ENCODE assay signal across 22 mouse cellular contexts in genomic region chr2:125665909-125666308, GRCm38 (mm10). TPM values are rescaled to one million over a fixed set of nuclear protein-coding genes. Genes with fewer than 3 reads are reported as not detected.
A peak's percentile ranks its signal among the peaks of the same experiment; 100 is the strongest.
DNase-seq lines count a peak whose midpoint lies in the region; ATAC-seq and TF ChIP-seq lines count a peak whose summit lies in the region.
"Had no signal": no experiment of that assay in that cellular context is flagged by ENCODE, and none has a peak within 500 bp of the region (broad histone marks: within the 10 kb centered on the region; RNA-seq: fewer than 3 reads in every experiment).

No protein-coding gene starts in this region.

- peak; percentile 61 for DNase-seq in liver
- no peak for DNase-seq in frontal cortex, postnatal 36 days (ENCODE audit: low spot score in 2 of 2)
- DNase-seq in layer of hippocampus, adult 18-20 months (ENCODE audit: low spot score in 2 of 2): no peak
- no peak for DNase-seq in cerebellum, adult 2 months
- DNase-seq: adrenal gland, adult 2 months; cerebellum, adult 18-20 months; cerebellum, postnatal 25 days; gastrocnemius, postnatal 10 days; heart, postnatal 4 days; kidney, postnatal 25 days; lung, embryonic 14.5 days; thymus, postnatal 25 days had no signal

- no peak for TF ChIP-seq CTCF in intestine, postnatal 0 days (IDR thresholded peaks at IDR 0.05; ENCODE audit: low read depth)
- no peak for TF ChIP-seq CTCF in cerebellum, adult 2 months (IDR thresholded peaks at IDR 0.05; ENCODE audit: borderline replicate concordance, insufficient read depth, low read depth, low read length)

- no peak overlapping the region for H3K27ac ChIP-seq in intestine, embryonic 15.5 days
- no peak overlapping the region for H3K27ac ChIP-seq in intestine, postnatal 0 days (ENCODE audit: low read depth, low read length)
- peak overlapping the region; percentile 73 for H3K27ac ChIP-seq in liver, embryonic 16.5 days (ENCODE audit: low read length)
- H3K27ac ChIP-seq in cerebellum, adult 2 months (ENCODE audit: insufficient read depth, low read length): no peak overlapping the region
- H3K27ac ChIP-seq: embryonic facial prominence, embryonic 13.5 days; hindbrain, embryonic 14.5 days; limb, embryonic 12.5 days; neural tube, embryonic 15.5 days had no signal

- peak; percentile 34; the same call in 1 of the 2 replicates for ATAC-seq in intestine, embryonic 15.5 days
- ATAC-seq in intestine, postnatal 0 days: no peak
- peak; percentile 90 for ATAC-seq in liver, embryonic 16.5 days (ENCODE audit: low read depth)
- ATAC-seq: forebrain, embryonic 14.5 days; midbrain, embryonic 16.5 days; Patski had no signal

- 79% methylated on average over 4 of the region's 4 CpGs for WGBS in intestine, embryonic 15.5 days
- WGBS in intestine, postnatal 0 days: 65% methylated on average over 4 of the region's 4 CpGs
- 31% methylated on average over 4 of the region's 4 CpGs for WGBS in liver, embryonic 16.5 days (ENCODE audit: insufficient replicate concordance)
- 89% methylated on average over 4 of the region's 4 CpGs for WGBS in cerebellum, adult 2 months

- H3K4me3 ChIP-seq in intestine, embryonic 15.5 days (replicated peaks): no peak overlapping the region
- no peak overlapping the region for H3K4me3 ChIP-seq in intestine, postnatal 0 days (ENCODE audit: low read depth, low read length)
- H3K4me3 ChIP-seq in liver, embryonic 16.5 days (ENCODE audit: low read depth, low read length): no peak overlapping the region
- no peak overlapping the region for H3K4me3 ChIP-seq in cerebellum, adult 2 months (replicated peaks; ENCODE audit: insufficient read depth, low read depth, low read length)
- H3K4me3 ChIP-seq: embryonic facial prominence, embryonic 13.5 days; limb, embryonic 12.5 days; neural tube, embryonic 15.5 days had no signal

- no peaks in the 10 kb centered on the region for H3K27me3 ChIP-seq in intestine, embryonic 15.5 days (replicated peaks)
- no peaks in the 10 kb centered on the region for H3K27me3 ChIP-seq in intestine, postnatal 0 days (replicated peaks; ENCODE audit: control insufficient read depth, insufficient read depth, low read length)
- H3K27me3 ChIP-seq in liver, embryonic 16.5 days (ENCODE audit: control insufficient read depth, insufficient read depth, low read depth, low read length): no peaks in the 10 kb centered on the region
- no peaks in the 10 kb centered on the region for H3K27me3 ChIP-seq in cerebellum, adult 2 months (ENCODE audit: control insufficient read depth, insufficient read depth, low read length)
- H3K27me3 ChIP-seq: embryonic facial prominence, embryonic 13.5 days; limb, embryonic 12.5 days; Patski had no signal

- H3K9ac ChIP-seq in intestine, embryonic 15.5 days: no peak overlapping the region
- no peak overlapping the region for H3K9ac ChIP-seq in intestine, postnatal 0 days (ENCODE audit: low read depth, low read length)
- no peak overlapping the region for H3K9ac ChIP-seq in liver, embryonic 16.5 days (ENCODE audit: low read depth, low read length)
- H3K9ac ChIP-seq: embryonic facial prominence, embryonic 13.5 days; hindbrain, embryonic 14.5 days; limb, embryonic 12.5 days; lung, embryonic 14.5 days; neural tube, embryonic 15.5 days had no signal

- peaks cover 1% of the 10 kb centered on the region; the same call in 1 of the 2 replicates for H3K4me1 ChIP-seq in intestine, embryonic 15.5 days (replicated peaks)
- H3K4me1 ChIP-seq in intestine, postnatal 0 days (replicated peaks; ENCODE audit: control insufficient read depth, insufficient read depth, low read length): no peaks in the 10 kb centered on the region
- peaks cover 57% of the 10 kb centered on the region for H3K4me1 ChIP-seq in liver, embryonic 16.5 days (ENCODE audit: control insufficient read depth, low read depth, low read length)
- H3K4me1 ChIP-seq in cerebellum, adult 2 months (ENCODE audit: control insufficient read depth, insufficient read depth, low read length): no peaks in the 10 kb centered on the region

- no peaks in the 10 kb centered on the region for H3K36me3 ChIP-seq in intestine, embryonic 15.5 days
- no peaks in the 10 kb centered on the region for H3K36me3 ChIP-seq in intestine, postnatal 0 days (ENCODE audit: control insufficient read depth, insufficient read depth)
- H3K36me3 ChIP-seq in liver, embryonic 16.5 days (ENCODE audit: control insufficient read depth, insufficient read depth): no peaks in the 10 kb centered on the region
- H3K36me3 ChIP-seq: embryonic facial prominence, embryonic 13.5 days; limb, embryonic 12.5 days; neural tube, embryonic 15.5 days had no signal

- no peak overlapping the region for H3K4me2 ChIP-seq in intestine, embryonic 15.5 days (replicated peaks)
- no peak overlapping the region for H3K4me2 ChIP-seq in intestine, postnatal 0 days (replicated peaks; ENCODE audit: low read depth)
- H3K4me2 ChIP-seq in liver, embryonic 16.5 days (ENCODE audit: low read depth, low read length): peak overlapping the region; percentile 30
- H3K4me2 ChIP-seq: embryonic facial prominence, embryonic 13.5 days; hindbrain, embryonic 14.5 days; limb, embryonic 12.5 days; lung, embryonic 14.5 days; neural tube, embryonic 15.5 days had no signal

- TF ChIP-seq POLR2A in cerebellum, adult 2 months (IDR thresholded peaks at IDR 0.05; ENCODE audit: borderline replicate concordance, insufficient read depth, low read length): no peak

- no peaks in the 10 kb centered on the region for H3K9me3 ChIP-seq in intestine, embryonic 15.5 days
- no peaks in the 10 kb centered on the region for H3K9me3 ChIP-seq in intestine, postnatal 0 days (ENCODE audit: control insufficient read depth)
- H3K9me3 ChIP-seq in liver, embryonic 16.5 days (replicated peaks; ENCODE audit: control insufficient read depth, low read length): no peaks in the 10 kb centered on the region
- H3K9me3 ChIP-seq: embryonic facial prominence, embryonic 13.5 days; limb, embryonic 12.5 days; neural tube, embryonic 15.5 days had no signal

RNA-seq across cellular contexts. Expression of gene Eid1, which starts 7.0 kb away (rescaled TPM):
- 105 and 114 TPM in 2 replicates for polyA plus RNA-seq in intestine, embryonic 15.5 days (2015; fragmentation: Nextera tagmentation; extraction: Ambion mirVana)
- polyA plus RNA-seq in intestine, postnatal 0 days (2015; fragmentation: Nextera tagmentation; extraction: Ambion mirVana): 64.3 and 67.4 TPM in 2 replicates
- polyA plus RNA-seq in liver, embryonic 16.5 days (2015; fragmentation: Nextera tagmentation; extraction: Ambion mirVana): 34.2 and 34.7 TPM in 2 replicates
- total RNA-seq in layer of hippocampus, adult 18-20 months (2021): 100 to 1,000 TPM; 258 to 271 TPM
- 148 and 159 TPM in 2 replicates for polyA plus RNA-seq in cerebellum, adult 2 months (2012; rRNA removed)

RNA-seq across cellular contexts. Expression of gene Cep152, which starts 41.0 kb away (rescaled TPM):
- polyA plus RNA-seq in intestine, embryonic 15.5 days (2015; fragmentation: Nextera tagmentation; extraction: Ambion mirVana): 4.7 TPM in 2 replicates
- polyA plus RNA-seq in intestine, postnatal 0 days (2015; fragmentation: Nextera tagmentation; extraction: Ambion mirVana): 0.98 and 1.3 TPM in 2 replicates
- 4.2 and 4.4 TPM in 2 replicates for polyA plus RNA-seq in liver, embryonic 16.5 days (2015; fragmentation: Nextera tagmentation; extraction: Ambion mirVana)
- total RNA-seq in layer of hippocampus, adult 18-20 months (2021): 1 to 10 TPM; 3.2 TPM
- 3.1 and 3.2 TPM in 2 replicates for polyA plus RNA-seq in cerebellum, adult 2 months (2012; rRNA removed)

RNA-seq across cellular contexts. Expression of gene Shc4, which starts 58.0 kb away (rescaled TPM):
- polyA plus RNA-seq in intestine, embryonic 15.5 days (2015; fragmentation: Nextera tagmentation; extraction: Ambion mirVana): 1.8 and 1.9 TPM in 2 replicates
- 0.61 and 0.65 TPM in 2 replicates for polyA plus RNA-seq in intestine, postnatal 0 days (2015; fragmentation: Nextera tagmentation; extraction: Ambion mirVana)
- polyA plus RNA-seq in liver, embryonic 16.5 days (2015; fragmentation: Nextera tagmentation; extraction: Ambion mirVana): 0.64 and 0.77 TPM in 2 replicates
- 1 to 10 TPM; 4.1 to 4.2 TPM for total RNA-seq in layer of hippocampus, adult 18-20 months (2021)
- 6.7 and 7.0 TPM in 2 replicates for polyA plus RNA-seq in cerebellum, adult 2 months (2012; rRNA removed)
